Mouse (Mus musculus): ENCODE data around the gene Atf2. TPM values are rescaled to one million over a fixed set of nuclear protein-coding genes. Genes with fewer than 3 reads are reported as not detected.

The Atf2 gene
- polyA plus RNA-seq (2012; rRNA removed) = 45.8 and 47.4 TPM in 2 replicates

GRCm38 (mm10) chr2:73892464-73893296, at the start of gene Atf2:
Gene Atf2 (minus strand): TSS chr2:73892639.
- WGBS = under 1% methylated on average over 63 of the region's 63 CpGs
- H3K27ac ChIP-seq (ENCODE audit: insufficient read depth, low read length) = peak within 1 kb of the TSS; percentile 81
- H3K4me1 ChIP-seq (ENCODE audit: control insufficient read depth, insufficient read depth, low read length) = no peaks in the 10 kb centered on the region; the same call in 1 of the 2 replicates
- TF ChIP-seq POLR2A (IDR thresholded peaks at IDR 0.05; ENCODE audit: borderline replicate concordance, insufficient read depth, low read length) (peak; percentile 79), CTCF (IDR thresholded peaks at IDR 0.05; ENCODE audit: borderline replicate concordance, insufficient read depth, low read depth, low read length) (no peak)
- H3K4me3 ChIP-seq (replicated peaks; ENCODE audit: insufficient read depth, low read depth, low read length) = peak within 1 kb of the TSS; percentile 95
- H3K27me3 ChIP-seq (ENCODE audit: control insufficient read depth, insufficient read depth, low read length) = no peaks in the 10 kb centered on the region
- DNase-seq = peak; percentile 99 to 100

GRCm38 (mm10) chr2:73941281-73941680, 48.8 kb upstream of the Atf2 start:
- no peaks in the 10 kb centered on the region for H3K27me3 ChIP-seq (ENCODE audit: control insufficient read depth, insufficient read depth, low read length)
- no peaks in the 10 kb centered on the region for H3K4me1 ChIP-seq (ENCODE audit: control insufficient read depth, insufficient read depth, low read length)
- no peak overlapping the region for H3K27ac ChIP-seq (ENCODE audit: insufficient read depth, low read length)
- DNase-seq = no peak
- TF ChIP-seq CTCF (IDR thresholded peaks at IDR 0.05; ENCODE audit: borderline replicate concordance, insufficient read depth, low read depth, low read length) (no peak), POLR2A (IDR thresholded peaks at IDR 0.05; ENCODE audit: borderline replicate concordance, insufficient read depth, low read length) (no peak)
- no peak overlapping the region for H3K4me3 ChIP-seq (replicated peaks; ENCODE audit: insufficient read depth, low read depth, low read length)
- 57% methylated on average over 1 of the region's 1 CpGs for WGBS

DNA sequence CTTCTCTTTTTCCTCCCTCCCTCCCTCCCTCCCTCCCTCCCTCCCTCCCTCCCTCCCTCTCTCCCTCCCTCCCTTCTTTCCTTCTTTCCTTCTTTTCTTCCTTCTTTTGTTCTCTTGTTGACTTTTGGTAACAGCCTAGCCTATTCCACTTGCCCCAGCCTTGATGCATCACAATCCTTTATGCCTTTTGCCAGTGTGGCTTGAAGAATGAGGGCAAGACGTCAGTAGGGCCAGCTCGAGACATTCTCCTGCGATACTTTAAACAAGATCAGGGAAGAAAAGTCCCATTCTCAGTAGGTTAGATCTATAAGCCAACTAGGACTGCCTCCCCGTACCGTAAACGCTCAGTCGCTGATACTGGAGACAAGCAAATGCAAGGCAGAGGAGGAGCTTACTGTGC, 48.0 kb upstream of the Atf2 start:
- TF ChIP-seq CTCF (IDR thresholded peaks at IDR 0.05; ENCODE audit: borderline replicate concordance, insufficient read depth, low read depth, low read length) (no peak), POLR2A (IDR thresholded peaks at IDR 0.05; ENCODE audit: borderline replicate concordance, insufficient read depth, low read length) (no peak)
- 97% methylated on average over 7 of the region's 7 CpGs for WGBS

GRCm38 (mm10) chr2:73938896-73939295, 46.5 kb upstream of the Atf2 start:
- H3K27me3 ChIP-seq (ENCODE audit: control insufficient read depth, insufficient read depth, low read length) = no peaks in the 10 kb centered on the region
- H3K4me3 ChIP-seq (replicated peaks; ENCODE audit: insufficient read depth, low read depth, low read length) = no peak overlapping the region
- no peak for DNase-seq
- TF ChIP-seq CTCF (IDR thresholded peaks at IDR 0.05; ENCODE audit: borderline replicate concordance, insufficient read depth, low read depth, low read length) (no peak), POLR2A (IDR thresholded peaks at IDR 0.05; ENCODE audit: borderline replicate concordance, insufficient read depth, low read length) (no peak)
- no peak overlapping the region for H3K27ac ChIP-seq (ENCODE audit: insufficient read depth, low read length)
- 84% methylated on average over 2 of the region's 2 CpGs for WGBS
- H3K4me1 ChIP-seq (ENCODE audit: control insufficient read depth, insufficient read depth, low read length) = no peaks in the 10 kb centered on the region

More for the DNA sequence above, 48.0 kb upstream of the Atf2 start:
- no peaks in the 10 kb centered on the region for H3K27me3 ChIP-seq (ENCODE audit: control insufficient read depth, insufficient read depth, low read length)
- H3K4me1 ChIP-seq (ENCODE audit: control insufficient read depth, insufficient read depth, low read length) = no peaks in the 10 kb centered on the region
- H3K27ac ChIP-seq (ENCODE audit: insufficient read depth, low read length) = no peak overlapping the region
- no peak for DNase-seq
- H3K4me3 ChIP-seq (replicated peaks; ENCODE audit: insufficient read depth, low read depth, low read length) = no peak overlapping the region

DNA sequence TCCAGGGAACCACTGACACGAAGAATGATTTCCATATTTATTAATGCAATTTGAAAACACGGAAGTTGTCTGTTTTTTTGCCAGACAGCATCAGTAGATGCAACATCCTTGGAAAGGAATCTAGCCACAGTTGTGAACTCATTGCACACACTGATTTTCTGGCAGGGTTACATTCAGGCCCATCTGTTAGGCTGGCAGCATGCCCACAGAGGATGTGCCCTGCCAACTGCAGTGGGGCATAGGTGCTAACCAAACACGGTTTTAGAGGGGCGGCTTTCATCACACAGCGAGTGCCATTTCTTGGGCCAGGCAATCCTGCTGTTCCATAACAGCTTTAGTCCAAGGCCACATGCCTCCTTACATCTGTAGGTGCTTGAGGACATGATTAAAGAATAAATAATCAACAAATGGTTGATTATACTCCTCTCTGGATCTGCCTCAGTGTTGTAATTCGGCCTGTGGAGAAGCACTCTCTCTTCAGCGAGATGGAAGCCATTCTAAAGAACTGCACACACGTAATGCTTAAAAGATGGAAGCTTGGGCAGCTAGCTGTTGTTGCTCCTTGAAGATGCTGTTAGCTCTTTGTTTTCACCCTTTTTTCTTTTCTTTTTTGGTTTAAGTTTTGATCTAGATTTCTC, 40.4 kb upstream of the Atf2 start:
- Histone ChIP-seq H3K4me3 (replicated peaks; ENCODE audit: insufficient read depth, low read depth, low read length) (no peak overlapping the region), H3K27ac (ENCODE audit: insufficient read depth, low read length) (peak overlapping the region; percentile 2; the same call in 1 of the 2 replicates), H3K4me1 (ENCODE audit: control insufficient read depth, insufficient read depth, low read length) (peaks cover 13% of the 10 kb centered on the region; the same call in 1 of the 2 replicates), H3K27me3 (ENCODE audit: control insufficient read depth, insufficient read depth, low read length) (no peaks in the 10 kb centered on the region)
- DNase-seq = peak; percentile 93 to 96
- 9% methylated on average over 8 of the region's 8 CpGs for WGBS
- TF ChIP-seq CTCF (IDR thresholded peaks at IDR 0.05; ENCODE audit: borderline replicate concordance, insufficient read depth, low read depth, low read length) = no peak
- TF ChIP-seq POLR2A (IDR thresholded peaks at IDR 0.05; ENCODE audit: borderline replicate concordance, insufficient read depth, low read length) = no peak

GRCm38 (mm10) chr2:73927711-73928110, 35.3 kb upstream of the Atf2 start:
- Histone ChIP-seq H3K4me3 (replicated peaks; ENCODE audit: insufficient read depth, low read depth, low read length) (no peak overlapping the region), H3K27ac (ENCODE audit: insufficient read depth, low read length) (no peak overlapping the region), H3K4me1 (ENCODE audit: control insufficient read depth, insufficient read depth, low read length) (peaks cover 10% of the 10 kb centered on the region; the same call in 1 of the 2 replicates), H3K27me3 (ENCODE audit: control insufficient read depth, insufficient read depth, low read length) (no peaks in the 10 kb centered on the region)
- TF ChIP-seq CTCF (IDR thresholded peaks at IDR 0.05; ENCODE audit: borderline replicate concordance, insufficient read depth, low read depth, low read length) (no peak), POLR2A (IDR thresholded peaks at IDR 0.05; ENCODE audit: borderline replicate concordance, insufficient read depth, low read length) (no peak)
- DNase-seq = no peak

- Histone ChIP-seq H3K27ac (ENCODE audit: insufficient read depth, low read length) (no peak overlapping the region), H3K4me1 (ENCODE audit: control insufficient read depth, insufficient read depth, low read length) (peaks cover 6% of the 10 kb centered on the region; the same call in 1 of the 2 replicates), H3K27me3 (ENCODE audit: control insufficient read depth, insufficient read depth, low read length) (no peaks in the 10 kb centered on the region), H3K4me3 (replicated peaks; ENCODE audit: insufficient read depth, low read depth, low read length) (no peak overlapping the region)
- WGBS = 38% methylated on average over 3 of the region's 3 CpGs
- TF ChIP-seq POLR2A (IDR thresholded peaks at IDR 0.05; ENCODE audit: borderline replicate concordance, insufficient read depth, low read length) (no peak), CTCF (IDR thresholded peaks at IDR 0.05; ENCODE audit: borderline replicate concordance, insufficient read depth, low read depth, low read length) (no peak)
- no peak for DNase-seq
Observed at GRCm38 (mm10) chr2:73925539-73925938, 33.1 kb upstream of the Atf2 start.
